Mouse (Mus musculus) hindbrain, embryonic 16.5 days (tissue): ENCODE results near the gene Shpk. TPM values are rescaled to one million over a fixed set of nuclear protein-coding genes. Genes with fewer than 3 reads are reported as not detected.

Experiments used
- ATAC-seq: fragments of 200-750 bp; cut with Nextera tagmentation; 2 replicates; pipeline ENCODE4 v1.8.0; 2017; ENCODE audit warnings: moderate TSS enrichment, moderate library complexity
- H3K27ac ChIP-seq: fragments of 300-500 bp; sonication (generic); 2 replicates; pipeline ENCODE4 v1.5.1; 2014; ENCODE audit warnings: low read depth, mild to moderate bottlenecking, control low read depth, low read length, moderate library complexity
- H3K27me3 ChIP-seq: fragments of 300-500 bp; sonication (generic); replicated peaks from 2 replicates; pipeline ENCODE4 v1.6.1; 2014; ENCODE audit warnings: low read length; ENCODE audit not compliant: control insufficient read depth, insufficient read depth
- H3K36me3 ChIP-seq: fragments of 300-500 bp; sonication (generic); 2 replicates; pipeline ENCODE4 v1.6.1; 2014; ENCODE audit warnings: mild to moderate bottlenecking, low read length, moderate library complexity, mixed read lengths; ENCODE audit not compliant: control insufficient read depth, insufficient read depth
- H3K4me1 ChIP-seq: fragments of 300-500 bp; sonication (generic); 2 replicates; pipeline ENCODE4 v1.6.1; 2014; ENCODE audit warnings: low read depth, low read length; ENCODE audit not compliant: control insufficient read depth, insufficient read depth
- H3K4me2 ChIP-seq: fragments of 300-500 bp; sonication (generic); 2 replicates; pipeline ENCODE4 v1.6.1; 2014; ENCODE audit warnings: mild to moderate bottlenecking, low read length, control low read depth, moderate library complexity
- H3K4me3 ChIP-seq: fragments of 300-500 bp; sonication (generic); 2 replicates; pipeline ENCODE4 v1.5.1; 2014; ENCODE audit warnings: mild to moderate bottlenecking, low read length, control low read depth, moderate library complexity
- H3K9ac ChIP-seq: fragments of 300-500 bp; sonication (generic); 2 replicates; pipeline ENCODE4 v1.6.1; 2014; ENCODE audit warnings: low read depth, mild to moderate bottlenecking, control low read depth, low read length, moderate library complexity
- H3K9me3 ChIP-seq: fragments of 300-500 bp; sonication (generic); 2 replicates; pipeline ENCODE4 v1.6.1; 2014; ENCODE audit warnings: mild to moderate bottlenecking, low read length, moderate library complexity; ENCODE audit not compliant: control insufficient read depth
- WGBS: fragments of 180-500 bp; shearing (Covaris S2); extraction: QIAGEN DNeasy Blood & Tissue Kit; methylation state at CpG from one replicate; pipeline ENCODE4 v1.1.7; 2014; 5-methylcytosine and 5-hydroxymethylcytosine counted together
- polyA plus RNA-seq: library from polyadenylated mRNA; unstranded; fragments of >200 nt; fragmentation: Nextera tagmentation; extraction: Ambion mirVana; gene quantifications from 2 replicates; pipeline ENCODE4 v1.2.1, GENCODE M21; 2015

The Shpk gene
- 2.5 and 3.0 TPM in 2 replicates for polyA plus RNA-seq

GRCm38 (mm10) chr11:73199230-73199712, at the start of gene Shpk:
Gene Shpk (plus strand): TSS chr11:73199460.
- Histone ChIP-seq H3K9me3 (no peaks in the 10 kb centered on the region), H3K27ac (peak within 1 kb of the TSS; percentile 67), H3K4me3 (peak within 1 kb of the TSS; percentile 64), H3K9ac (peak within 1 kb of the TSS; percentile 78), H3K4me1 (peaks cover 13% of the 10 kb centered on the region), H3K4me2 (peak within 1 kb of the TSS; percentile 89), H3K27me3 (no peaks in the 10 kb centered on the region), H3K36me3 (no peaks in the 10 kb centered on the region)
- 0% methylated on average over 32 of the region's 32 CpGs for WGBS
- ATAC-seq, result peak; percentile 98

GRCm38 (mm10) chr11:73155071-73155470, 44.2 kb upstream of the Shpk start:
- 75% methylated on average over 6 of the region's 6 CpGs for WGBS
- no peaks in the 10 kb centered on the region for H3K9me3 ChIP-seq
- no peaks in the 10 kb centered on the region for H3K36me3 ChIP-seq
- no peak overlapping the region for H3K4me2 ChIP-seq
- H3K4me3 ChIP-seq, result no peak overlapping the region
- no peak overlapping the region for H3K9ac ChIP-seq
- ATAC-seq, result no peak
- no peaks in the 10 kb centered on the region; the same call in 1 of the 2 replicates for H3K4me1 ChIP-seq
- H3K27me3 ChIP-seq, result no peaks in the 10 kb centered on the region
- H3K27ac ChIP-seq, result no peak overlapping the region

GRCm38 (mm10) chr11:73159957-73160810, 39.1 kb upstream of the Shpk start, which contains the start of gene P2rx5:
Gene P2rx5 (plus strand): TSS chr11:73160421.
- WGBS, result 3% methylated on average over 49 of the region's 49 CpGs
- peak within 1 kb of the TSS; percentile 44 for H3K4me3 ChIP-seq
- peaks cover 7% of the 10 kb centered on the region for H3K4me1 ChIP-seq
- ATAC-seq, result peak; percentile 81
- H3K27me3 ChIP-seq, result peaks cover 8% of the 10 kb centered on the region; the same call in 1 of the 2 replicates
- no peak within 1 kb of the TSS for H3K27ac ChIP-seq
- H3K4me2 ChIP-seq, result peak within 1 kb of the TSS; percentile 72
- H3K36me3 ChIP-seq, result no peaks in the 10 kb centered on the region
- peak within 1 kb of the TSS; percentile 53 for H3K9ac ChIP-seq
- no peaks in the 10 kb centered on the region for H3K9me3 ChIP-seq

GRCm38 (mm10) chr11:73160811-73161200, 38.5 kb upstream of the Shpk start:
- 0 out of 2 replicates have a peak, but pooled peaks have one; percentile 42 for ATAC-seq
- WGBS, result 31% methylated on average over 6 of the region's 6 CpGs
- no peak overlapping the region for H3K27ac ChIP-seq
- H3K4me3 ChIP-seq, result peak overlapping the region; percentile 44
- no peaks in the 10 kb centered on the region for H3K9me3 ChIP-seq
- H3K4me1 ChIP-seq, result peaks cover 7% of the 10 kb centered on the region
- H3K9ac ChIP-seq, result no peak overlapping the region
- H3K36me3 ChIP-seq, result no peaks in the 10 kb centered on the region
- H3K4me2 ChIP-seq, result peak overlapping the region; percentile 72
- H3K27me3 ChIP-seq, result peaks cover 8% of the 10 kb centered on the region; the same call in 1 of the 2 replicates

GRCm38 (mm10) chr11:73161616-73162015, 37.6 kb upstream of the Shpk start:
- WGBS, result 89% methylated on average over 4 of the region's 4 CpGs
- Histone ChIP-seq H3K4me2 (no peak overlapping the region), H3K36me3 (no peaks in the 10 kb centered on the region), H3K4me1 (peaks cover 7% of the 10 kb centered on the region), H3K9ac (no peak overlapping the region), H3K27ac (no peak overlapping the region), H3K9me3 (no peaks in the 10 kb centered on the region), H3K4me3 (no peak overlapping the region), H3K27me3 (peaks cover 8% of the 10 kb centered on the region; the same call in 1 of the 2 replicates)
- ATAC-seq, result no peak

- no peak overlapping the region for H3K4me2 ChIP-seq
- no peak overlapping the region for H3K9ac ChIP-seq
- H3K4me3 ChIP-seq, result no peak overlapping the region
- H3K27ac ChIP-seq, result no peak overlapping the region
- WGBS, result 70% methylated on average over 5 of the region's 5 CpGs
- no peak for ATAC-seq
- H3K9me3 ChIP-seq, result no peaks in the 10 kb centered on the region
- H3K4me1 ChIP-seq, result peaks cover 7% of the 10 kb centered on the region
- no peaks in the 10 kb centered on the region for H3K36me3 ChIP-seq
- peaks cover 8% of the 10 kb centered on the region; the same call in 1 of the 2 replicates for H3K27me3 ChIP-seq
Observed at GRCm38 (mm10) chr11:73162284-73162683, 37.0 kb upstream of the Shpk start.

GRCm38 (mm10) chr11:73168071-73168470, 31.2 kb upstream of the Shpk start:
- WGBS, result 92% methylated on average over 8 of the region's 8 CpGs
- H3K9me3 ChIP-seq, result no peaks in the 10 kb centered on the region
- no peaks in the 10 kb centered on the region for H3K27me3 ChIP-seq
- no peak overlapping the region for H3K9ac ChIP-seq
- peaks cover 3% of the 10 kb centered on the region; the same call in 1 of the 2 replicates for H3K4me1 ChIP-seq
- no peak overlapping the region for H3K4me3 ChIP-seq
- no peak overlapping the region for H3K27ac ChIP-seq
- no peak overlapping the region for H3K4me2 ChIP-seq
- no peaks in the 10 kb centered on the region for H3K36me3 ChIP-seq
- ATAC-seq, result no peak

- no peak overlapping the region for H3K9ac ChIP-seq
- H3K4me2 ChIP-seq, result no peak overlapping the region
- 80% methylated on average over 6 of the region's 6 CpGs for WGBS
- no peaks in the 10 kb centered on the region for H3K9me3 ChIP-seq
- ATAC-seq, result no peak
- no peak overlapping the region for H3K27ac ChIP-seq
- H3K27me3 ChIP-seq, result no peaks in the 10 kb centered on the region
- H3K36me3 ChIP-seq, result 0 out of 2 replicates have a peak, but pooled peaks cover 3% of the 10 kb centered on the region
- H3K4me1 ChIP-seq, result peaks cover 3% of the 10 kb centered on the region; the same call in 1 of the 2 replicates
- H3K4me3 ChIP-seq, result no peak overlapping the region
Observed at GRCm38 (mm10) chr11:73168576-73168975, 30.7 kb upstream of the Shpk start.

GRCm38 (mm10) chr11:73169231-73169630, 30.0 kb upstream of the Shpk start:
- 46% methylated on average over 4 of the region's 4 CpGs for WGBS
- Histone ChIP-seq H3K4me2 (no peak overlapping the region), H3K27ac (no peak overlapping the region), H3K4me1 (peaks cover 3% of the 10 kb centered on the region; the same call in 1 of the 2 replicates), H3K4me3 (no peak overlapping the region), H3K27me3 (no peaks in the 10 kb centered on the region), H3K36me3 (peaks cover 4% of the 10 kb centered on the region; the same call in 1 of the 2 replicates), H3K9ac (no peak overlapping the region), H3K9me3 (no peaks in the 10 kb centered on the region)
- ATAC-seq, result 0 out of 2 replicates have a peak, but pooled peaks have one; percentile 29
